Mouse (Mus musculus) layer of hippocampus, adult 18-20 months (tissue): ENCODE measurements around the gene Rnf212b. TPM values are rescaled to one million over a fixed set of nuclear protein-coding genes. Genes with fewer than 3 reads are reported as not detected.

Experiments
- DNase-seq, 2 experiments: peaks; one replicate each; pipeline ENCODE4 v3.0.0; 2022; ENCODE audit warnings: low spot score in 2 of 2
- total RNA-seq, 2 experiments: library from RNA; stranded (reverse); gene quantifications; 2 replicates each; pipeline ENCODE4 v1.2.3; 2021

Gene Rnf212b
- total RNA-seq, 2 experiments from 2014 or later = not detected

- no peak for DNase-seq
These were observed 54.1 kb downstream of the Rnf212b start for GRCm38 (mm10) chr14:54868026-54868425.

- no peak for DNase-seq
These were observed 56.9 kb downstream of the Rnf212b start, which contains the start of gene Homez for GRCm38 (mm10) chr14:54870861-54871260. Homez (minus strand) TSS chr14:54870961.

DNA sequence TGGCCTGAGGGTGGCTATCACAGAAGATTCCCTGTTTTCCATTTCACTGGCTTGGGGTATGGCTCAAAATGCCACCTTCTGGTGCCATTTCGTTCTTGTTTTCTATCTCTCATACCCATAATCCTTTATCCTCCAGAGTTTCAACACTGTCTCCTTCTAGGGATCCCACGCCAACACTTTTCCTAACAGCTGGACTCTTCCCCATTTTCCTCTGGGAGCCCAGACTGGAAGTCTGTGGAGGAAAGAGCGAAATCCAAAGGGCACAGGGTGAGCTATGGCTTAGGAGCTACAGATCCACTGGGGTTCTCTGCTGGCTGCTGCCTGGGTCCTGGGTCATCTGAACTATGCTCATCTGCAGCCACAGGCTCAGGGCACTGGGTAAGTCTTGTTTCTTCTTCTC is 60.2 kb downstream of the Rnf212b start:
- DNase-seq = no peak

DNA sequence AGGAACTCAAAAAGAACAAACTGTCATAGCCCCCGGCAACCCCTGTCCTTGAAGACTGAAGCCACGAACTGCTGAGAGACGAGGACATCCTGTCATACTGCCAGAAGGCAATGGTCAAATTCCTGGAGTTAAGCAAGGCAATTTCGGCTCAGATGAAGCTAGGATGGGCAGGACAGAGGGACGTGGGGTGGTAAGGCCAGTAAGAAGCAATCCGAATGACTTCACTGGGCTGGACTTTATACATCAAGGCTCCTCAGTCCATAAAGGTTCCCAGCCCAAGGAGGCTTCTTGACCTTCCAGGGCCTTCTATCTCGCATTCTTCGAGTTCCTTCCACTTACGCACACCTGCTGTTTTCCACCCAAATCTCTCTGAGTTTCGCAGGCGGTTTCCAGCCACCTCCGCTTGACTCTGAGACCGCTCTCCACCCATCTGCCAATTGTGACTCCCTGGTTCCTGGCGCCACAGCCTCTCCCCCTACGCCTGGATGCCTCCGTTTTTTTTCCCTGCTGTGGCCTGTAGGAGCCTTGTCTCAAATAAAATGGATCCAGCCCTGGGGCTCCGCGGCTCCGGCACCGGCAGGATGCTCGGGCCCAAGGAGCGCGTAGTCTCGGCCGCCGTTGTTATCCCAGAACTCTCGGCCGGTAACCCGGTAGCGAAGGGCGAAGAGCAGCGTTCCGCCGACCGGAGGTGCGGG is 62.0 kb downstream of the Rnf212b start:
- peak in 1 of 2 experiments; percentile 72 for DNase-seq

- peak; percentile 88 to 92 for DNase-seq
These were observed 62.7 kb downstream of the Rnf212b start for GRCm38 (mm10) chr14:54876539-54877047.

- DNase-seq = peak; percentile 52 to 74
These were observed 63.2 kb downstream of the Rnf212b start, which contains the start of gene Ppp1r3e for GRCm38 (mm10) chr14:54877048-54877715. Ppp1r3e (minus strand) TSS chr14:54877550.

- DNase-seq = peak in 1 of 2 experiments; percentile 76
These were observed 69.4 kb downstream of the Rnf212b start, which contains the start of the genes Bcl2l2 and Gm20521 for GRCm38 (mm10) chr14:54883154-54884021. Bcl2l2 (plus strand) TSS chr14:54883377. Gm20521 (plus strand) TSS chr14:54883441.

GRCm38 (mm10) chr14:54884022-54884712 is 70.2 kb downstream of the Rnf212b start:
- no peak for DNase-seq

DNA sequence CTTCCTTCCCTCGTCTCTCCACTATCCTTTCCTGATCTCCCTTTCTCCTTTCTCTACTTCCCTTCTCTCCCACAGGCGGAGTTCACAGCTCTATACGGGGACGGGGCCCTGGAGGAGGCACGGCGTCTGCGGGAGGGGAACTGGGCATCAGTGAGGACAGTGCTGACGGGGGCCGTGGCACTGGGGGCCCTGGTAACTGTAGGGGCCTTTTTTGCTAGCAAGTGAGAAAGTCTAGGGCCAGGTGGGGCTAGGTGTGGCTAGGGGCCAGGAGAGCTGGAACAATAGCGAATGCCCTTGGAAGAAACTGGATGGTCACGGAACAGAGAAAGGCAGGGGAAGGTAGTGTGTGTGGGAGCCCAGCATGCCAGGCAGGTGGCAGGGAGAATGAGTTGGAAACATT is 71.4 kb downstream of the Rnf212b start:
- no peak for DNase-seq

DNA sequence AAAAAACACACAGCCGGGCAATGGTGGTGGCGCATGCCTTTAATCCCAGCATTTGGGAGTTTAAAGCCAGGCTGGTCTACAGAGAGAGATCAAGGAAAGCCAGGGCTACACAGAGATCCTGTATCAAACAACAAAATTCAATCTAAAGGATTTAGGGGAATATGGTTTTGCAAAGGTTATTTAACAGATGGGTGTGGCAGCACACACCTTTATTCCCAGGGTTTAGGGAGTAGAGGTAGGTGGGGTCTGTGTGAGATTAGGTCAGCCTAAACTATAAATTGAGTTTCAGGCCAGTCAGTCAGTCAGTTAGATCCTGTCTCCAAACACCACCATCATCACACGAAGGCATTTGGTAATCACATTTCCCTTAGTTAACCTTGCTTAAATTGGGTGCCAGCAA is 78.3 kb downstream of the Rnf212b start, which contains the start of gene Pabpn1:
TSS of gene Pabpn1 (plus strand) at position 301 of the 400 bp plus-strand sequence.
- no peak for DNase-seq

DNA sequence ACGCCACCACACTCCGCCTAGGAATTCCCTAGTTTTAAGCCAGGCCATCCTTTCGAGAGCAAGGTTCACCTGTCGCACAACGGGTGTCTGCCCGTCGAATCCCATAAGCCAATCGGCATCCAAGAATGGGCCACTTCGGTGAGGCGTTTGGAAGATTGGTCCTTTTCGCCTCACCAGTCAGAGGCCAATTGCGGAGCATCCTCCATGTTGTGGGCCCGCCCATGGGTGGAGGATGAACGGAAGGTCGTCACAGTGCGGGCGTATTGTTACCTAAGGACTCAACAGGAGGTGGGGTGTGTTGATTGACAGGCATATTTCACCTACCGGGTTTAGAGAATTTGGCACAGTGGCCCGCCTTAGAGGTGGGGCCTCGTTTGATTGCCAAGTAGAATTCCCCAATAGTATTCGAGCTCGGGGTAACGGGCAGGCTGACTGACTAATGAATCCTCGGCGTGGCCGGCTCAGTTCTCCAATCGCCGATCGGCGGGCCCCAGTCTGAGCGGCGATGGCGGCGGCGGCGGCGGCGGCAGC is 79.8 kb downstream of the Rnf212b start:
- peak; percentile 99 for DNase-seq

DNA sequence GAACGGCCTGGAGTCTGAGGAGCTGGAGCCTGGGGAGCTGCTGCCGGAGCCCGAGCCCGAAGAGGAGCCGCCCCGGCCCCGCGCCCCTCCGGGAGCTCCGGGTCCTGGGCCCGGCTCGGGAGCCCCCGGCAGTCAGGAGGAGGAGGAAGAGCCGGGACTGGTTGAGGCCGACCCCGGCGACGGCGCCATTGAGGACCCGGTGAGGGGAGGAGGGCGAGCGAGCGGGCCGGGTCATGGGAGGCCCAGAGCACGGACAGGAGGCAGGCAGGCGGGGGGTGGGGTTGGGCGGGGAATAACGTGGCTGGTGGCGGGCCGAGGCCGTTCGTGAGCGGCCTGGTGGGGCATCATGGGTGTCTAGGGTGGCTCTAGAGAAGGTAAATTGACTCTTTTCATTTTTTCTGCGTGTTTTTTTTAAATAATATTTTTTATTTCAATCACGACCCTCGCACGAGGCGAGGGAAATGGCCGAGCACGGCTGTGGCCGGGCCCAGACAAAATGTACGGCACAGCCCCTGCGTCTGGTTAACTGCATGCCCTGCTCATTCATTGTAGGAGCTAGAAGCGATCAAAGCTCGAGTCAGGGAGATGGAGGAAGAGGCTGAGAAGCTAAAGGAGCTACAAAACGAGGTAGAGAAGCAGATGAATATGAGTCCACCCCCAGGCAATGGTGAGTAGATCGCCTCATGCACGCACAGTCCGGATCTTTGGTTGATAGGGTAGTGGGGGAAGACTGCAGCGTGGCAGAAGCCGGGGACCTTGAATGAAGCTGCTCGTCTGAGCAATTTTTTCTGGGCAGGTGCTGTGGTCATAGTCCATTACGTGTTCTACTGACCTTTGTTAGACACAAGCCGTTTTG is 80.6 kb downstream of the Rnf212b start:
- DNase-seq = peak in 1 of 2 experiments; percentile 49

DNA sequence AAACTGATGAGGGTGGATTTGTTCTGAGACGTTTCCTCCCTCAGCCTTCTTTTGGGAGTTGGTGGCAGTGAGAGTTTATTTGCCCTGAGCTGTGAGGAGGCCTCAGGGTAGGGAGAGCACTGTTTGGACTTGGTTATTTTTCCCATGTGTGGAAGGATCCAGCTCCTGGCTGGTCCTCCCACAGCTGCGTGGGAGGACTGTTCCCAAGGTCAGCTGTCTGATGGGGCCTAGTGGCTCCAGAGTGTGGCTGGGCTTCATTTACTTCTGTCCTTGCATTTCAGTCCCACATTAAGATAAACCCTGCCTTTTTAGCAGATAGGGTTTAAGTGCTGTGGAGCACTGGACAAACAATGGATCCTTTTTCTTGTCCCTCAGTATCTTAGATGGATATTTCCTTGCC is 83.5 kb downstream of the Rnf212b start:
- no peak for DNase-seq

DNA sequence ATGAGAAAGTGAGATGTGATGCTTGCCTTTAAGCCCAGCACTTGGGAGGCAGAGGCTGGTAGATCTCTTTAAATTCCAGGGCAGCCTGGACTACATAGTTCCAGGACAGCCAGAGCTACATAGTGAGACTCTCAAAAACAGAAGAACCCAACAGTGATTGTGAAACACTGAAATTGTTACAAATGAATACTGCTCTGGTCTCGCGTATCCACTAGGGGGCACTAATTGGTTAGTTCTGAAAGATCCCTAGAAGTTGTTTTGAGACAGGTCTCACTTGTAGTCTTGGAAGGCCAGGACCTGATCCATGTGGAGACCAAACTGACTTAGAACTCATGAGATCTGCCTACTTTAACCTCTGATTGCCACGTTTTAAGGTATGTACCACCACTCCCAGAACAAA is 86.4 kb downstream of the Rnf212b start:
- peak; percentile 63 to 92 for DNase-seq

GRCm38 (mm10) chr14:54903641-54904040 is 89.7 kb downstream of the Rnf212b start:
- DNase-seq = no peak
